Mouse (Mus musculus): ENCODE measurements around the gene B4galt3.

- TF ChIP-seq CTCF (IDR thresholded peaks at IDR 0.05; ENCODE audit: control insufficient read depth, insufficient read depth, insufficient replicate concordance, low read depth, low read length) (no peak), POLR2A (IDR thresholded peaks at IDR 0.05; ENCODE audit: control insufficient read depth, low read depth, low read length) (no peak)
These were observed 38.3 kb upstream of the B4galt3 start for GRCm38 (mm10) chr1:171231844-171232243.
